Comparison of ENCODE assay signal across 9 mouse cellular contexts in the genomic region with DNA sequence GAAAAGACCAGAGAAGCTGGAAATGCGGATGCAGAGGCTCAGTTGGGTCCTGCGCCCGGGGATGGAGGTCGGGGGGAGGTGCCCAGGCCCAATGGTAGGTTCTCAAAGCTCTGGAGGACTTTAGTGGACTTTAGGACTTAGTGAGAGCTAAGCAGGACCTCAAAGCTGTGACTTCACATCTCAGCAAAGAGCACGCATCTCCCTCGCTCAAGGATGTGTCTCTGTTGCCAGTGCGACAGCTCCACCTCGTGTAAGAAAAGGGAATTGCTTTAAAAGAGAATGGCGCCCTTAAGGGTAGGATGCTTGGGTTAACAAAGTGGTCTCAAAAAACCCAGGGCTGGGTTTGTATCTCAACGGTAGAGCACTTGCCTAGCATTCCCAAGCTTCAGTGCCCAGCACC. TPM values are rescaled to one million over a fixed set of nuclear protein-coding genes. Genes with fewer than 3 reads are reported as not detected.
DNase-seq lines count a peak whose midpoint lies in the region; ATAC-seq lines count a peak whose summit lies in the region.
"Had no signal": no experiment of that assay in that cellular context is flagged by ENCODE, and none has a peak within 500 bp of the region (broad histone marks: within the 10 kb centered on the region; RNA-seq: fewer than 3 reads in every experiment).

No protein-coding gene starts in this region.

- DNase-seq in urinary bladder, postnatal 25 days (ENCODE audit: low spot score), result peak; percentile 41
- DNase-seq in urinary bladder, adult 18-20 months (ENCODE audit: low spot score in 2 of 2), result no peak
- DNase-seq in brain, adult 2 months (ENCODE audit: low read depth, low spot score), result peak; percentile 81
- peak; percentile 66 for DNase-seq in limb, embryonic 10.5 days (ENCODE audit: low spot score)
- peak; percentile 89 for DNase-seq in naive thymus-derived CD4-positive, alpha-beta T cell, adult 2 months (ENCODE audit: low read depth)
- DNase-seq in testis, postnatal 14 days (ENCODE audit: low spot score), result no peak

- no peaks in the 10 kb centered on the region for H3K36me3 ChIP-seq in hindbrain, embryonic 16.5 days (ENCODE audit: control insufficient read depth, insufficient read depth, low read length)
- H3K36me3 ChIP-seq in limb, embryonic 10.5 days, result no peaks in the 10 kb centered on the region
- H3K36me3 ChIP-seq: heart, embryonic 15.5 days had no signal

- no peak overlapping the region for H3K9ac ChIP-seq in hindbrain, embryonic 16.5 days (ENCODE audit: low read depth, low read length)
- H3K9ac ChIP-seq: heart, embryonic 15.5 days had no signal

- H3K4me2 ChIP-seq in hindbrain, embryonic 16.5 days (ENCODE audit: low read length), result no peak overlapping the region
- H3K4me2 ChIP-seq: heart, embryonic 15.5 days had no signal

- H3K27me3 ChIP-seq in hindbrain, embryonic 16.5 days (replicated peaks; ENCODE audit: control insufficient read depth, insufficient read depth, low read length), result no peaks in the 10 kb centered on the region
- H3K27me3 ChIP-seq in limb, embryonic 10.5 days (ENCODE audit: low read depth, poor library complexity, severe bottlenecking), result 0 out of 2 replicates have a peak, but pooled peaks cover 5% of the 10 kb centered on the region

- peak; percentile 64 for ATAC-seq in erythroblast, adult 5-6 weeks (replicated peaks; ENCODE audit: low FRiP score, poor library complexity, severe bottlenecking)
- peak; percentile 58; the same call in 1 of the 2 replicates for ATAC-seq in hindbrain, embryonic 16.5 days

- 21% methylated on average over 10 of the region's 10 CpGs for WGBS in hindbrain, embryonic 16.5 days
- WGBS in limb, embryonic 10.5 days, result 18% methylated on average over 10 of the region's 10 CpGs

- no peak overlapping the region for H3K27ac ChIP-seq in hindbrain, embryonic 16.5 days (ENCODE audit: low read depth, low read length)
- no peak overlapping the region for H3K27ac ChIP-seq in limb, embryonic 10.5 days
- H3K27ac ChIP-seq: heart, embryonic 15.5 days had no signal

- H3K4me1 ChIP-seq in hindbrain, embryonic 16.5 days (ENCODE audit: control insufficient read depth, insufficient read depth, low read depth, low read length), result no peaks in the 10 kb centered on the region
- 0 out of 2 replicates have a peak, but pooled peaks cover 2% of the 10 kb centered on the region for H3K4me1 ChIP-seq in limb, embryonic 10.5 days
- H3K4me1 ChIP-seq: heart, embryonic 15.5 days had no signal

- H3K4me3 ChIP-seq in hindbrain, embryonic 16.5 days (ENCODE audit: low read length), result no peak overlapping the region
- H3K4me3 ChIP-seq in limb, embryonic 10.5 days, result no peak overlapping the region
- H3K4me3 ChIP-seq: heart, embryonic 15.5 days had no signal

- no peaks in the 10 kb centered on the region for H3K9me3 ChIP-seq in hindbrain, embryonic 16.5 days (ENCODE audit: control insufficient read depth, low read length)
- H3K9me3 ChIP-seq in limb, embryonic 10.5 days (replicated peaks), result no peaks in the 10 kb centered on the region
- H3K9me3 ChIP-seq: heart, embryonic 15.5 days had no signal

RNA-seq across cellular contexts. Expression of a gene that starts 42.1 kb away (rescaled TPM):
- total RNA-seq in erythroblast, adult 5-6 weeks (2015; ENCODE audit: low replicate concordance), result not detected in 2 replicates
- 0.34 TPM in 1 of 2 replicates, not detected in the other for total RNA-seq in erythroblast, adult 5-6 weeks (2017; ENCODE audit: low replicate concordance)
- 5.8 and 7.1 TPM in 2 replicates for polyA plus RNA-seq in hindbrain, embryonic 16.5 days (2015; fragmentation: Nextera tagmentation; extraction: Ambion mirVana)
- 0.05 and 0.06 TPM in 2 replicates for polyA plus RNA-seq in limb, embryonic 10.5 days (2016; fragmentation: Nextera tagmentation; extraction: Ambion mirVana)

Comparison
In these comparisons a context has a peak if more than half of its experiments do, and no peak if none do; other contexts are left out.
1. DNase-seq: peak in urinary bladder, postnatal 25 days (single experiment), brain, adult 2 months (single experiment), limb, embryonic 10.5 days (single experiment) and naive thymus-derived CD4-positive, alpha-beta T cell, adult 2 months (single experiment); none in urinary bladder, adult 18-20 months (0 of 2) and testis, postnatal 14 days (single experiment).